ENCODE assay signal across 10 mouse cellular contexts in the genomic region with DNA sequence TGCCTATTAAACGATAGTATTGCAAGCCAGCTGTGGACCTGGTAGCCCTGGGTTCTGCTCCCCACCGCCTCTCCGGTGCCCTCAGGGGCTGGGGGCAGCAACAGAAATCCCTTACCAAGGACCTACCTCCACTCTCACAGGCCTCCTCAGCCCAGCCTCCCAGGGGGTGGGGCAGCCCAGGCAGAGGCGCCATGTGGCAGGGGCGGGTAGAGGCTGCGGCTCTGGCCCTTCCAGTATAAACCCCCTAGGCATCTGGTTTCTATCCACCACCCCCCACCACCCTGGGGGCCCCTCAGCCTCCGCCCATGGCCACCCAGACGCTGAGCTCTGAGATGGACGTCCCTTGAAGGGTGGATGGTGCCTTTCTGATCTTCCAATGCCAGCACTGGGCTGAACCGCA. TPM values are rescaled to one million over a fixed set of nuclear protein-coding genes. Genes with fewer than 3 reads are reported as not detected.
DNase-seq lines count a peak whose midpoint lies in the region; ATAC-seq lines count a peak whose summit lies in the region.
"Had no signal": no experiment of that assay in that cellular context is flagged by ENCODE, and none has a peak within 500 bp of the region (broad histone marks: within the 10 kb centered on the region; RNA-seq: fewer than 3 reads in every experiment).

No protein-coding gene starts in this region.

- peaks cover 51% of the 10 kb centered on the region for H3K27me3 ChIP-seq in heart, embryonic 12.5 days (replicated peaks)
- H3K27me3 ChIP-seq in neural tube, embryonic 15.5 days (replicated peaks): peaks cover 15% of the 10 kb centered on the region
- peaks cover 12% of the 10 kb centered on the region for H3K27me3 ChIP-seq in limb, embryonic 10.5 days (ENCODE audit: low read depth, poor library complexity, severe bottlenecking)

- H3K4me2 ChIP-seq in heart, embryonic 12.5 days: peak overlapping the region; percentile 53
- no peak overlapping the region for H3K4me2 ChIP-seq in neural tube, embryonic 15.5 days

- no peaks in the 10 kb centered on the region for H3K9me3 ChIP-seq in heart, embryonic 12.5 days (replicated peaks)
- H3K9me3 ChIP-seq in neural tube, embryonic 15.5 days (replicated peaks): no peaks in the 10 kb centered on the region
- H3K9me3 ChIP-seq in limb, embryonic 10.5 days (replicated peaks): no peaks in the 10 kb centered on the region

- intact Hi-C loops in heart, postnatal 14 days (cut with DNase I): no loop called here

- peak; percentile 65; the same call in 1 of the 2 replicates for ATAC-seq in heart, embryonic 12.5 days (ENCODE audit: insufficient number of reproducible peaks, low FRiP score)
- ATAC-seq in neural tube, embryonic 15.5 days (ENCODE audit: low FRiP score): no peak
- no peak for ATAC-seq in inflammation-experienced regulatory T-cells, adult 6 months

- H3K9ac ChIP-seq in heart, embryonic 12.5 days: peak overlapping the region; percentile 53; the same call in 1 of the 2 replicates
- H3K9ac ChIP-seq in neural tube, embryonic 15.5 days (replicated peaks): no peak overlapping the region

- no peak overlapping the region for H3K27ac ChIP-seq in heart, embryonic 12.5 days (ENCODE audit: poor library complexity, severe bottlenecking)
- no peak overlapping the region for H3K27ac ChIP-seq in neural tube, embryonic 15.5 days (replicated peaks)
- H3K27ac ChIP-seq in limb, embryonic 10.5 days: peak overlapping the region; percentile 87
- H3K27ac ChIP-seq: macrophage had no signal

- DNase-seq in heart, postnatal 14 days: no peak
- DNase-seq in neural tube, embryonic 10.5 days (ENCODE audit: extremely low spot score, low spot score): peak; percentile 34
- peak; percentile 74 for DNase-seq in limb, embryonic 10.5 days (ENCODE audit: low spot score)
- DNase-seq in thymus, postnatal 14 days: no peak
- no peak for DNase-seq in ovary, postnatal 10 days (ENCODE audit: low spot score)
- DNase-seq: heart, postnatal 36 days had no signal

- 4% methylated on average over 10 of the region's 10 CpGs for WGBS in heart, embryonic 12.5 days
- 8% methylated on average over 10 of the region's 10 CpGs for WGBS in neural tube, embryonic 15.5 days
- 1% methylated on average over 10 of the region's 10 CpGs for WGBS in limb, embryonic 10.5 days

- no peaks in the 10 kb centered on the region for H3K36me3 ChIP-seq in heart, embryonic 12.5 days
- no peaks in the 10 kb centered on the region for H3K36me3 ChIP-seq in neural tube, embryonic 15.5 days
- H3K36me3 ChIP-seq in limb, embryonic 10.5 days: no peaks in the 10 kb centered on the region

- H3K4me3 ChIP-seq in heart, embryonic 12.5 days: 0 out of 2 replicates have a peak overlapping the region, but pooled peaks have one; percentile 3
- no peak overlapping the region for H3K4me3 ChIP-seq in neural tube, embryonic 15.5 days (replicated peaks)
- peak overlapping the region; percentile 42 for H3K4me3 ChIP-seq in limb, embryonic 10.5 days

- peaks cover 25% of the 10 kb centered on the region for H3K4me1 ChIP-seq in heart, embryonic 12.5 days (replicated peaks)
- peaks cover 19% of the 10 kb centered on the region for H3K4me1 ChIP-seq in neural tube, embryonic 15.5 days
- peaks cover 49% of the 10 kb centered on the region for H3K4me1 ChIP-seq in limb, embryonic 10.5 days

RNA-seq across cellular contexts. Expression of a gene that starts 3.7 kb away (rescaled TPM):
- 0.34 and 0.58 TPM in 2 replicates for polyA plus RNA-seq in heart, embryonic 12.5 days (2016; fragmentation: Nextera tagmentation; extraction: Ambion mirVana)
- total RNA-seq in heart, postnatal 14 days (2021): not detected
- polyA plus RNA-seq in neural tube, embryonic 15.5 days (2015; fragmentation: Nextera tagmentation; extraction: Ambion mirVana): 0.88 and 0.95 TPM in 2 replicates
- polyA plus RNA-seq in limb, embryonic 10.5 days (2016; fragmentation: Nextera tagmentation; extraction: Ambion mirVana): 1.6 and 1.8 TPM in 2 replicates
- not detected for polyA plus RNA-seq in inflammation-experienced regulatory T-cells, adult 6 months (2017; shearing (Covaris generic))
- total RNA-seq: heart, postnatal 36 days had no signal
- polyA plus RNA-seq: macrophage had no signal

RNA-seq across cellular contexts. Expression of a gene that starts 20.2 kb away (rescaled TPM):
- polyA plus RNA-seq in heart, embryonic 12.5 days (2016; fragmentation: Nextera tagmentation; extraction: Ambion mirVana): 53.8 and 55.8 TPM in 2 replicates
- total RNA-seq in heart, postnatal 14 days (2021): 10 to 100 TPM in 1 of 2 experiments, 1 to 10 TPM in 1; 9.5 to 15.2 TPM
- 30.4 and 49.7 TPM in 2 replicates for polyA plus RNA-seq in neural tube, embryonic 15.5 days (2015; fragmentation: Nextera tagmentation; extraction: Ambion mirVana)
- polyA plus RNA-seq in limb, embryonic 10.5 days (2016; fragmentation: Nextera tagmentation; extraction: Ambion mirVana): 150 and 163 TPM in 2 replicates
- 10 to 100 TPM; 39.8 to 53.2 (median 43.1) TPM for polyA plus RNA-seq in inflammation-experienced regulatory T-cells, adult 6 months (2017; shearing (Covaris generic))

RNA-seq across cellular contexts. Expression of a gene that starts 35.2 kb away (rescaled TPM):
- polyA plus RNA-seq in heart, embryonic 12.5 days (2016; fragmentation: Nextera tagmentation; extraction: Ambion mirVana): 6.9 and 7.3 TPM in 2 replicates
- 10 to 100 TPM; 47.5 to 52.3 TPM for total RNA-seq in heart, postnatal 14 days (2021)
- polyA plus RNA-seq in neural tube, embryonic 15.5 days (2015; fragmentation: Nextera tagmentation; extraction: Ambion mirVana): 3.0 and 3.9 TPM in 2 replicates
- 9.1 and 9.8 TPM in 2 replicates for polyA plus RNA-seq in limb, embryonic 10.5 days (2016; fragmentation: Nextera tagmentation; extraction: Ambion mirVana)
- 10 to 100 TPM; 19.1 to 23.3 (median 22.6) TPM for polyA plus RNA-seq in inflammation-experienced regulatory T-cells, adult 6 months (2017; shearing (Covaris generic))

RNA-seq across cellular contexts. Expression of a gene that starts 39.2 kb away (rescaled TPM):
- 58.8 and 60.7 TPM in 2 replicates for polyA plus RNA-seq in heart, embryonic 12.5 days (2016; fragmentation: Nextera tagmentation; extraction: Ambion mirVana)
- total RNA-seq in heart, postnatal 14 days (2021): 10 to 100 TPM; 21.0 to 24.3 TPM
- polyA plus RNA-seq in neural tube, embryonic 15.5 days (2015; fragmentation: Nextera tagmentation; extraction: Ambion mirVana): 83.7 and 96.4 TPM in 2 replicates
- polyA plus RNA-seq in limb, embryonic 10.5 days (2016; fragmentation: Nextera tagmentation; extraction: Ambion mirVana): 123 and 135 TPM in 2 replicates
- 100 to 1,000 TPM; 102 to 153 (median 123) TPM for polyA plus RNA-seq in inflammation-experienced regulatory T-cells, adult 6 months (2017; shearing (Covaris generic))

RNA-seq across cellular contexts. Expression of a gene that starts 44.8 kb away (rescaled TPM):
- 267 and 273 TPM in 2 replicates for polyA plus RNA-seq in heart, embryonic 12.5 days (2016; fragmentation: Nextera tagmentation; extraction: Ambion mirVana)
- total RNA-seq in heart, postnatal 14 days (2021): 100 to 1,000 TPM; 262 to 287 TPM
- polyA plus RNA-seq in neural tube, embryonic 15.5 days (2015; fragmentation: Nextera tagmentation; extraction: Ambion mirVana): 427 and 485 TPM in 2 replicates
- polyA plus RNA-seq in limb, embryonic 10.5 days (2016; fragmentation: Nextera tagmentation; extraction: Ambion mirVana): 351 and 381 TPM in 2 replicates
- 1,000 to 10,000 TPM in 2 of 3 experiments, 100 to 1,000 TPM in 1; 936 to 1,841 (median 1,443) TPM for polyA plus RNA-seq in inflammation-experienced regulatory T-cells, adult 6 months (2017; shearing (Covaris generic))

Comparison
In these comparisons a context has a peak if more than half of its experiments do, and no peak if none do; other contexts are left out.
1. DNase-seq: peak in neural tube, embryonic 10.5 days (single experiment) and limb, embryonic 10.5 days (single experiment); none in heart, postnatal 14 days (0 of 2), thymus, postnatal 14 days (single experiment) and ovary, postnatal 10 days (single experiment).